Mouse (Mus musculus) left cerebral cortex, postnatal 4 days (tissue): Measurements from ENCODE around the gene Myo5c. TPM values are rescaled to one million over a fixed set of nuclear protein-coding genes. Genes with fewer than 3 reads are reported as not detected.

Experiments used
- DNase-seq: peaks from one replicate; pipeline ENCODE4 v3.0.0-alpha.2; 2022
- intact Hi-C: fragments of 180-260 bp; cut with DNase I; formaldehyde crosslinking; loops from one replicate; pipeline ENCODE4 v1.15.1; 2025
- total RNA-seq, 2 experiments: library from RNA; stranded (reverse); gene quantifications; 2 replicates each; pipeline ENCODE4 v1.2.3; 2021

Myo5c gene
- total RNA-seq = under 1 TPM; 0.14 to 0.32 TPM

GRCm38 (mm10) chr9:75231841-75232746 lies at the start of gene Myo5c:
TSS of gene Myo5c (plus strand) at chr9:75232020.
- intact Hi-C loops = no loop called here
- DNase-seq = no peak

GRCm38 (mm10) chr9:75187646-75188260 lies 44.1 kb upstream of the Myo5c start:
- peak; percentile 14 for DNase-seq
- intact Hi-C loops = loop anchor here (10.0 kb wide), 2 partner anchors 133 to 267 kb away; no protein-coding TSS in a partner anchor

GRCm38 (mm10) chr9:75193858-75194257 lies 38.0 kb upstream of the Myo5c start:
- DNase-seq = peak; percentile 12
- intact Hi-C loops = no loop called here

DNA sequence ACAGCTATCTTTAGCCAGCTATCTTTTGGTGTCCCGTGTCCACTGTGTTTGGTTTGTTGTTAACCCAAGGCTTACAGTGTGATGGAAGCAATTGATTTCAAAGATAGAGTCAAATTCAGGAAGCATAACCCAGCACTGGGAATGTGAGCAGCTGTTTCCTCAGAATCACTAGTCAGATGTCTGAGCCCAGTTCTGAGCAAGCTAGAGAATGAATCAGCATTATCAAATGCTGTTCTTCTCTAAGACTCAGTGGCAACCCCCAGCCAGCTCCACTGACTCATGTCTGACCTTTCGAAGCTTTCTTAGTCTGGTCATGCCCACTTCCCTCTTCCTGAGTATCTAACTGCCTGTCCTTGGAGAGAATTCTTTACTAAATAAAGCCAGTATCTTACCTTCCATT lies 35.5 kb upstream of the Myo5c start:
- intact Hi-C loops = no loop called here
- no peak for DNase-seq

DNA sequence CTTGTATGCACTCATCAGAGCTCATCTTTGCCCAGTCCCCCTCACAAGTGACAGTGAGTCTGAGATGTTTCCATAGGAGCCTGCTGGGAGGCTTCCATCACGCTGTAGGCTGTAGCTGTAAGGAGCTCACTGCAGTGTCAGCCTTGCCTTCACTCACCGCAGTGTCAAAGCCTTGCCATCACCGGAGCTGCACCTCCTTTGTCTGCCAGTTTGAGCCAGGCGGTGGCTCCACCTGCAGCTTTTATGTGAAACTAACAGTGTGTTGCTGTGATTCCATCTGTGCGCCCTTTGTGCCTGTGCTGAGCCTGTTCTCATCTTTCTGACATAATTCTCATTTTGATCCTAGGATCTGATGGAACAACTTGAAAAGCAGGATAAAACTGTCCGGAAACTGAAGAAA lies 34.5 kb upstream of the Myo5c start:
- intact Hi-C loops = no loop called here
- DNase-seq = peak; percentile 49

DNA sequence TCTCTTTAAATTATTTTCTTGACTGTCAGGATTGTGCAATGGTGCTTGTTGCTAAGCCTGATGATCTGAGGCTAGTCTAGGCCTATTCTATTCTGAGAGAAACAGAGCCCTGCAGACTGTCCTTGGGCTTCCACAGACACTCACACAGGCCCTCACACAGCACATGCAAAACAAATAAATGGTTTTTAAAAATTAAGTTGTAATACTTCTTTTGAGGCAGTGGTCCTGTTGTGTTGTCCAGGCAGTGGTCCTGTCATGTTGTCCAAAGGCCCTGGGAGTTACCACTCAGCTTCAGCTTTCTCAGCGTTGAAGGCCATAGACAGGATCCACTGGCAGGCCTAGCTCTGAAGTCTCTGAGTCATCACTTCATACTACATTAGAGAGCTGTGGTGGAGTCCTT lies 30.3 kb upstream of the Myo5c start:
- intact Hi-C loops = no loop called here

DNA sequence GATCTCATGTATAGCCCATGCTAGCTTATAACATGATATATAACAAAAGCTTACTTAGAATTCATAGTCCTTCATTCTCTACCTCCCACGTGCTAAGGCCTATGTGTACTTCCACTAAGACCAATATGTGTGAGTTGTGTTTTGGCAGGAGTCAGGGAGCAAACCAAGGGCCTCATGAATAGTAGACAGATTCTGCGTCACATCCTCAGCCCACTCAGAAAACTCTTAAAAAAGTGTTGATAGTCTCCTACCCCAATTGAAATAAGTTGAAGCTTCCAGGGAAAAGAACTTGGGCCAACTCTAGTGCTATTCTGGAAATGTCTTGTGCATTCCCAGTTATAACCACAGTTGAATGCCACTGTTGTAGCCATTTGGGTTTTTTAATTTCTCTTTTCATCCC lies 29.8 kb upstream of the Myo5c start:
- DNase-seq = no peak
- intact Hi-C loops = no loop called here

More for the DNA sequence above, 30.3 kb upstream of the Myo5c start:
- DNase-seq = no peak

DNA sequence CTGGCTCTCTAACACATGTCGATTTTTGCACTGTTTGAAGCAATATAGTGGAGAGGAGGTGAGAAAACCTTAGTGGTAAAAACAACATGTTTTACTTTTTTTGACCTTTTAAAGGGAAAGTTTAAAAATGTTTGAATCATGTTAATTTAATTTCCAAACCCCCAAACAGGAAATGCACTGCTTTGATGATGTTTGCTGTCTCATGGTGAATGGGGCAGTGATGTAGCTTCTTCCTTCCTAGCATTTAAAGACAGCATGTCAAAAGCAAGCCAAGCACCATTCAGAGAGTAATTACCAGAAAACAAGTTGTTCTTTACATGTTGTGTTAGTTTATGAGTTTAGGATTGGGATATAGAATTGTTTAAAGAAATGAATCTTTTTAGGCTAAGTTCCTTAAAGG lies 22.6 kb upstream of the Myo5c start:
- intact Hi-C loops = no loop called here
- DNase-seq = no peak

GRCm38 (mm10) chr9:75210269-75210668 lies 21.6 kb upstream of the Myo5c start:
- intact Hi-C loops = no loop called here

GRCm38 (mm10) chr9:75214743-75215413 lies 16.9 kb upstream of the Myo5c start:
- DNase-seq = no peak
- intact Hi-C loops = no loop called here

More at GRCm38 (mm10) chr9:75210269-75210668, 21.6 kb upstream of the Myo5c start:
- no peak for DNase-seq

DNA sequence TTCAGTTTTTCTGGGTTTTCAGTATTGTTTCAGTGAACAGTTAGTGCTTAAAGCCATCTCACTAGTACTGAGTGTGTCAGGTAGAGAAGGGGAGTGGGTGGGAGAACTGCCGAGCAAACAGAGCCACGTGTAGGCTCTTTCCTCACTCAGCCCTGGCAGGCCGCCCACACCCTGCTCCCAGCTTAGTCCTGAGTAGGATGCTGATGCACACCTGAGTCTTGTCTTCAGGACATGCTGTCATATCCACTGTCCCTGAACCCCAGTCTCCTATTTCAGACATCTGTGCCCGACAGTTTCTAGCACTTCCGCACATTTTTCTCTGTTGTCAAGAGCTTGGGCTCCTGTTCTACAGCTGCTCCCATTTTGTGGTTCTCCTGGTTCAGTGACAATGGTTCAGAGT lies 11.9 kb upstream of the Myo5c start:
- no peak for DNase-seq
- intact Hi-C loops = no loop called here

DNA sequence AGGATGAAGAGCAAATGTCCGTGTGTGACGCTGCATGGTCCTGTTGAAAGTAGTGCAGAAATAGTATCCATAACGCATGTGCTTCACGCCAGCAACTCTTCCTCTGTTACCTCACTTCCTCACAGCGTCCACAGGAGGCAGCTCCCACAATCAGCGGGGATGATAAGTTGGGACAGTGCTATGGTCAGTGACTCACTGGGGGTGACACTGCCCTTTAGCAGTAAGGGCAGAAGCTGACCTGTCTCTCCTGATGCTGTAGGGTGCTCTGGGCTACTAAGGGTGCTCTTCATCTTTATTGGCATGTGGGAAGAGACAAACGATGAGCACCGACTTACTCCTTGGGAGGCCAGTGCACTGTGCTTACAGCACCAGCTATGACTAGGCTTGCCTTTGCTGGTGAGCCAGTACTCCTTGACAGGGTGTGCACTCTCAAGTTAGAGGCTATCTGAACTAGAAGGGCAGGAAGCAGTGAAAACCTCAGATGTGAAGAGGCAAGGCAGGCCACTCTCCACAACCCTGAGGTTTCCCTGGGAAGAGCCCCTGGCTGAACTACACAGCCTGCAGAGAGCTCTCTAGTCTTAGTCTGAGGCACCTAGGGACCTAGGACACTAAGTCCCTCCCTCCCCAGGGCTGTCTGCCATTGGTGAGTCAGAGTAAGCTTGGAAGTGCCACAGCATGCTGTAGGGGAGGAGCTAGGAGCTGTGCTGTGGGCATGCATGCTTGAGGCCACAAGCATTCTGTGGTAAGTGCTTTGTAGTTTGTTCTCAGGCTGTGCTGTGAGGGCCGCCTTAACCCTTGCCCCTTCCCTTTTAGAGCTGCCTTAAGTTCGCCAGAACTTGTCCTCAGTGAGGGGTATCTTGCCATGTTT lies 10.2 kb upstream of the Myo5c start:
- DNase-seq = no peak
- intact Hi-C loops = no loop called here

- DNase-seq = no peak
- intact Hi-C loops = no loop called here
Measured at GRCm38 (mm10) chr9:75232860-75233259, 1.0 kb downstream of the Myo5c start.

DNA sequence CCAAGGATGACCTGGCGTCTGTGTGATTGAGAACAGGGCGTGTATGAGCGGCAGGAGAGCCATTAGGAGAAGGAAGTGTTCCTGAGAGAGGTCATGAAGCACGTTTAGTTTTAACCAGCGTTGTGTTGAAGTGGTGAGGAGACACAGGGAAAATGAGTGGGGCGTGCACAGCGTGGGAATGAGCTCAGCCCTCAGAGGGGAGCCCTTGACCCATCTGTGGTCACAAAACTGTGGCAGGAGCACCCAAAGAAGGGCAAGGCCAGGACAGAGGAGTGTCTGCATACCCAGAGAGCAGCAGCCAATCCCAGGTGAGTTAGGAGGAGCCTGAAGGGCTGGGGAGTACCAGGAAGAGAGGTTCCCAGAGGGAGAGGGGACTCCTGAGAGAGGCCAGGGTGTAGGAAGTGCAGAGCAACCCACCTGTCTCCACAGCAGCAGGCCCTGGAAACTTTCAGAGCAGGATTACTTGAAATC lies 2.5 kb downstream of the Myo5c start:
- DNase-seq = no peak
- intact Hi-C loops = no loop called here

GRCm38 (mm10) chr9:75234983-75235627 lies 3.3 kb downstream of the Myo5c start:
- DNase-seq = no peak
- intact Hi-C loops = no loop called here

DNA sequence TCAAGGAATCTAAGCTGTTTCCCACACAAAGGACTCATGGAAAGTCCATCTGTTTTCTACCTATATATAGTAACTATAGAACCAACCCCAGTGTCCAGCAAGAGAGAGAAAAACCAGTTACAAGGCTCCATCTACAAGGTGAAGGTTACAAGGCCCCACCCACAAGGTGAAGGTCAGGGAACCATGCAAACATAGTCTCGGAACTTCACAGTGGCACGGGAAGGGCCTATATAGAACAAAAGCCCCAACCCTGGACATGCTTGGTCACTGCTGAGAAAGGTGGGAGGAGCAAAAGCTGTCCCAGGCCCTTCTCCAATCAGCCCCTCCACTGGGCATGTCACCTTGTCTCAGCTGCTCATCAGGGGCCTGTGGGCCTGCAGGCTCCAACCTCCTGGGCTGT lies 3.9 kb downstream of the Myo5c start:
- no peak for DNase-seq
- intact Hi-C loops = no loop called here

DNA sequence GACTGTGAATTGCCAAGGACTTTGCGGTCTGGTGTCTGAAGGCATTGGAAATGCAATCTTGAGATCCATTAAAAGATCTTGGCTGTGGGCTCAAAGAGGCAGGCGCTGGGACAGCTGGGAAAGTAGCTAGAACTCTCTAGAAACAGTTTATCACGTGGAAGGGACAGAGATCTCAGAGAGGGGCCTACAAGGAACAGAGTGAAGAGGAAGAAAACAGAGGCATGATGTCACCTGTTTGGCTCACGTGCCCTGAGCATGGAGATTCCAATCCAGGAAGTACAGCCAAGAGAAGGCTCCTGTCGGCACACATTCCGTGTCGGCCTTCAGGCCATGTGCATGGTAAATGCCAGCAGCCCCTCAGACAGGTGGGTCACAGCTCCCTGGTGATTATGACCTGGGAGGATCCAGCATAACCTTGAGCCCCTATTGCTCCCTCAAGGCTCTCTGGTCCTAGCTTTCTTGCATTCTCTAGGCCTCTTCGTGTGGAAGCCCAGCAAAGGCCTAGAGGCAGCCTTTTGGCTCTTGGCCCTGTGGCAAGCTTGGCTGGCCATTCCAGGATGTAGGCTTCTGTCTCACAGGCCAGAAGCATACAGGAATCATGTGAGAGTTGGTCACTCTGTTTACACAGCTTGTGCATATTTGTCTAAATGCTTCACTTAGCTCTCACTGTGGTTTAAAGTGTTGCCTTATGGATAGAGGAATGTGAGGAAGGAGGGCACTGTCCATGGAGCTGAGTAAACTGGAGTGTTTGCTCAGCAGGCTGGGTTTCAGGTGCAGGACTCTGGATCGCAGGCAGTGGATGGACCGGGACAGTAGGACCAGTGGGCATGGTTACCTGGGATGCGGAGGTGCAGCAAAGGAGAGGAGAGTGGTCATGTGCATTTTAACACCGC lies 4.8 kb downstream of the Myo5c start:
- no peak for DNase-seq
- intact Hi-C loops = no loop called here

DNA sequence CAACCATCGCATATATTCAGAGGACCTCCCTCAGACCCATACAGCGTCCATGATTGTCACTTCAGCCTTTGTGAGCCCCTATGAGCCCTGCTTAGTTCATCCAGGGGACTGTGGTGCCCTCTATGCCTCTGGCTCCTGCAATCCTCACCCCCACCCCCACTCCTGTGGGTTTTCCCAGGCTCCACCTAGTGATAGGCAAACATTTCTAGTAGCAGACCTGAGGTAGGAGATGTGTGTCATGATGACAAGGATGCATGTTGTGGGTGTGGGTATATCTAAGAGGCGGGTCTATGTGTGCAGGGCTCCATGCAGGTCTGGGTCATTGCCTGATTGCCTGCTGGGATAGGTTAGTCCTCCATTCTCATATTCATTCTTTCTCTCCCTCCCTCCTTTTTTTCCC lies 6.4 kb downstream of the Myo5c start:
- intact Hi-C loops = no loop called here
- no peak for DNase-seq

DNA sequence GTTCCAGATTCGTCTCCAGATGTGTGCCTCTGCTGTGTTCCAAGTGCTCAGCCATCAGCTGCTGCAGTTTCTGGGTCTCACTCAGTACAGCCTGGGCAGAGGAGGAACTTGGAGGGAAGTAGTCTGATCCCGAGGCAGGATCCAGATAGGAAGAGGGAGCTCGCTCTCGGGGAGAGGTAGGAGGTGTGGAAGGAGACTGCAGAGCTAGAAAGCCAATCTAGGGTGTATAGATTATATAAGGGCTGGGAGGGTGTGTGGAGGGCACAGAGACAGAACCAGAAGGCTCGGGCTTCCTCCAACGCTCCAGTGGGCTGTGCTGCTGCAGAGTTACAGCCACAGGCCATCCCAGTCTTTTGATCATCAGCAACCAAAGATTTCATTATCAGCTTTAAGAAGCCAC lies 11.2 kb downstream of the Myo5c start:
- no peak for DNase-seq
- intact Hi-C loops = no loop called here
